Mouse (Mus musculus) intestine, embryonic 16.5 days (tissue): ENCODE data around the gene Pdzd2. TPM values are rescaled to one million over a fixed set of nuclear protein-coding genes. Genes with fewer than 3 reads are reported as not detected.
A peak's percentile ranks its signal among the peaks of the same experiment; 100 is the strongest.

ENCODE experiments used
- ATAC-seq: fragments of 200-750 bp; cut with Nextera tagmentation; 2 replicates; pipeline ENCODE4 v1.8.0; 2017; ENCODE audit warnings: moderate TSS enrichment, moderate library complexity
- H3K27ac ChIP-seq: fragments of 300-500 bp; sonication (generic); 2 replicates; pipeline ENCODE4 v1.5.1; 2014; ENCODE audit warnings: mild to moderate bottlenecking, low read length
- H3K27me3 ChIP-seq: fragments of 300-500 bp; sonication (generic); replicated peaks from 2 replicates; pipeline ENCODE4 v1.6.1; 2014; ENCODE audit warnings: low read length, control low read depth, mixed read lengths; ENCODE audit not compliant: control insufficient read depth, insufficient read depth
- H3K36me3 ChIP-seq: fragments of 300-500 bp; sonication (generic); 2 replicates; pipeline ENCODE4 v1.6.1; 2014; ENCODE audit warnings: low read length, control low read depth; ENCODE audit not compliant: control insufficient read depth, insufficient read depth
- H3K4me1 ChIP-seq: fragments of 300-500 bp; sonication (generic); 2 replicates; pipeline ENCODE4 v1.6.1; 2014; ENCODE audit warnings: low read length, control low read depth, mixed read lengths; ENCODE audit not compliant: control insufficient read depth, insufficient read depth
- H3K4me2 ChIP-seq: fragments of 300-500 bp; sonication (generic); 2 replicates; pipeline ENCODE4 v1.6.1; 2014; ENCODE audit warnings: low read depth, low read length, control low read depth
- H3K4me3 ChIP-seq: fragments of 300-500 bp; sonication (generic); 2 replicates; pipeline ENCODE4 v1.5.1; 2014; ENCODE audit warnings: mild to moderate bottlenecking, low read length
- H3K9ac ChIP-seq: fragments of 300-500 bp; sonication (generic); 2 replicates; pipeline ENCODE4 v1.6.1; 2014; ENCODE audit warnings: low read depth, low read length
- H3K9me3 ChIP-seq: fragments of 300-500 bp; sonication (generic); 2 replicates; pipeline ENCODE4 v1.6.1; 2016; ENCODE audit warnings: low read length, control low read depth; ENCODE audit not compliant: control insufficient read depth
- WGBS: fragments of 180-500 bp; shearing (Covaris S2); extraction: QIAGEN DNeasy Blood & Tissue Kit; methylation state at CpG from one replicate; pipeline ENCODE4 v1.1.7; 2014; 5-methylcytosine and 5-hydroxymethylcytosine counted together
- polyA plus RNA-seq: library from polyadenylated mRNA; unstranded; fragments of >200 nt; fragmentation: Nextera tagmentation; extraction: Ambion mirVana; gene quantifications from 2 replicates; pipeline ENCODE4 v1.2.1, GENCODE M21; 2015

Pdzd2 gene
- polyA plus RNA-seq, 1 experiment from 2014 or later: 9.1 TPM

- Histone ChIP-seq H3K27ac (no peak overlapping the region), H3K27me3 (no peaks in the 10 kb centered on the region), H3K4me3 (no peak overlapping the region), H3K4me2 (no peak overlapping the region), H3K9me3 (no peaks in the 10 kb centered on the region), H3K4me1 (peaks cover 8% of the 10 kb centered on the region), H3K36me3 (peaks cover 10% of the 10 kb centered on the region; the same call in 1 of the 2 replicates), H3K9ac (no peak overlapping the region)
- WGBS: 85% methylated on average over 10 of the region's 10 CpGs
- ATAC-seq: no peak
Observed at GRCm38 (mm10) chr15:12377800-12378199, 361.9 kb downstream of the Pdzd2 start.

- no peak for ATAC-seq
- no peaks in the 10 kb centered on the region for H3K27me3 ChIP-seq
- 54% methylated on average over 13 of the region's 13 CpGs for WGBS
- H3K9me3 ChIP-seq: no peaks in the 10 kb centered on the region
- no peak overlapping the region for H3K4me2 ChIP-seq
- H3K4me1 ChIP-seq: peaks cover 8% of the 10 kb centered on the region
- no peak overlapping the region; the same call in 1 of the 2 replicates for H3K9ac ChIP-seq
- H3K36me3 ChIP-seq: peaks cover 7% of the 10 kb centered on the region; the same call in 1 of the 2 replicates
- no peak overlapping the region for H3K4me3 ChIP-seq
- no peak overlapping the region for H3K27ac ChIP-seq
Observed at GRCm38 (mm10) chr15:12376491-12377069, 363.1 kb downstream of the Pdzd2 start.

- WGBS: 14% methylated on average over 19 of the region's 19 CpGs
- no peaks in the 10 kb centered on the region for H3K9me3 ChIP-seq
- peak overlapping the region; percentile 18 for H3K4me3 ChIP-seq
- H3K27ac ChIP-seq: peak overlapping the region; percentile 45
- no peaks in the 10 kb centered on the region for H3K27me3 ChIP-seq
- H3K4me1 ChIP-seq: peaks cover 8% of the 10 kb centered on the region
- ATAC-seq: peak; percentile 78
- H3K9ac ChIP-seq: peak overlapping the region; percentile 57
- peak overlapping the region; percentile 49 for H3K4me2 ChIP-seq
- peaks cover 6% of the 10 kb centered on the region; the same call in 1 of the 2 replicates for H3K36me3 ChIP-seq
Observed at GRCm38 (mm10) chr15:12375641-12376311, 363.9 kb downstream of the Pdzd2 start.

DNA sequence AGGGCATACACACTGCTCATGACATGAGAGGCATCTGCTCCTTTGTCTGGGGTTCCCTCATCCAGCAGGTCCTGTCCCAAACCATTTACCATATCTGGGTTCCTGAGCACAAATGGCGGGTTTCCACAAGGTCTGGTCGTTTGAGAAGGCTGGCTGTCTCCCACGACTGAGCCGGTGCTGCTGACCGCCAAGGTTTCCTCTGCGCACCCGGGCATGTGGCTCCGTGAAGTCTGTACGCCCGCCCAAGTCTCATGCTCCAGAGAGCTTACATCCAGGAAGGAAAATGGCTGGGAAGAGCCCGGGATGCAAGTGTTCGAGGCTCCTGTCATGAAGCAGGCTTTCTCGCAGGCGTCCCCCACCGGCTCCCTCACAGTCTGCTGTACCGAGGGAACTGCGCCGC lies 364.8 kb downstream of the Pdzd2 start:
- H3K36me3 ChIP-seq: peaks cover 3% of the 10 kb centered on the region; the same call in 1 of the 2 replicates
- H3K27ac ChIP-seq: no peak overlapping the region
- H3K4me3 ChIP-seq: peak overlapping the region; percentile 18; the same call in 1 of the 2 replicates
- peaks cover 8% of the 10 kb centered on the region for H3K4me1 ChIP-seq
- peak overlapping the region; percentile 49 for H3K4me2 ChIP-seq
- H3K27me3 ChIP-seq: no peaks in the 10 kb centered on the region
- peak overlapping the region; percentile 48 for H3K9ac ChIP-seq
- 67% methylated on average over 18 of the region's 18 CpGs for WGBS
- H3K9me3 ChIP-seq: no peaks in the 10 kb centered on the region
- ATAC-seq: no peak

GRCm38 (mm10) chr15:12373918-12374317 lies 365.8 kb downstream of the Pdzd2 start:
- Histone ChIP-seq H3K4me3 (no peak overlapping the region), H3K9me3 (no peaks in the 10 kb centered on the region), H3K9ac (no peak overlapping the region), H3K27me3 (no peaks in the 10 kb centered on the region), H3K27ac (no peak overlapping the region), H3K4me1 (peaks cover 8% of the 10 kb centered on the region), H3K36me3 (peaks cover 3% of the 10 kb centered on the region; the same call in 1 of the 2 replicates), H3K4me2 (no peak overlapping the region)
- WGBS: 83% methylated on average over 6 of the region's 6 CpGs
- ATAC-seq: no peak

DNA sequence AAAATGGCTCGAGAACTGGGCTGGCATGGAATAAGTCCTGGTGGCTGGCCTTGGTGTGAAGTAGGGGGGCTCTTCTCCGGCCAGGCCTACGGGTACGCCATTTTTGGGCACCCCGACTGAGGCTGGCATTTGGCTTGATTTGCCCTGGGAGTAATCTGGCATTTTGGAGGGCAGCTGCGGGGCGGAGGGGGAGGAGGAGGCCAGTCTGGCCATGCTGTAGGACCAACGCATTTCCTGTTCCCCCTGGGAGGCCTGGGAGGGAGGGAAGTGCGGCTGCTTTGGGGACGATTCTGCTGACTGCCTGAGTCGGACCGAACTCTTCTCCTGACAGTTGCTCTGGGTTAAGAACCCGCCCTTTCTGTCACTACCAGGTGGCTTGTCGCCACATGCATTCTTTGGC lies 366.2 kb downstream of the Pdzd2 start:
- H3K9ac ChIP-seq: no peak overlapping the region
- peaks cover 9% of the 10 kb centered on the region for H3K4me1 ChIP-seq
- WGBS: 81% methylated on average over 14 of the region's 14 CpGs
- no peak overlapping the region for H3K4me2 ChIP-seq
- no peak overlapping the region for H3K4me3 ChIP-seq
- H3K36me3 ChIP-seq: peaks cover 3% of the 10 kb centered on the region; the same call in 1 of the 2 replicates
- H3K9me3 ChIP-seq: no peaks in the 10 kb centered on the region
- no peaks in the 10 kb centered on the region for H3K27me3 ChIP-seq
- ATAC-seq: no peak
- no peak overlapping the region for H3K27ac ChIP-seq

GRCm38 (mm10) chr15:12371183-12371582 lies 368.5 kb downstream of the Pdzd2 start:
- Histone ChIP-seq H3K27ac (no peak overlapping the region), H3K9ac (no peak overlapping the region), H3K36me3 (peaks cover 3% of the 10 kb centered on the region; the same call in 1 of the 2 replicates), H3K9me3 (no peaks in the 10 kb centered on the region), H3K4me2 (no peak overlapping the region), H3K27me3 (no peaks in the 10 kb centered on the region), H3K4me1 (peaks cover 16% of the 10 kb centered on the region), H3K4me3 (no peak overlapping the region)
- peak; percentile 27 for ATAC-seq
- WGBS: 3% methylated on average over 8 of the region's 8 CpGs

DNA sequence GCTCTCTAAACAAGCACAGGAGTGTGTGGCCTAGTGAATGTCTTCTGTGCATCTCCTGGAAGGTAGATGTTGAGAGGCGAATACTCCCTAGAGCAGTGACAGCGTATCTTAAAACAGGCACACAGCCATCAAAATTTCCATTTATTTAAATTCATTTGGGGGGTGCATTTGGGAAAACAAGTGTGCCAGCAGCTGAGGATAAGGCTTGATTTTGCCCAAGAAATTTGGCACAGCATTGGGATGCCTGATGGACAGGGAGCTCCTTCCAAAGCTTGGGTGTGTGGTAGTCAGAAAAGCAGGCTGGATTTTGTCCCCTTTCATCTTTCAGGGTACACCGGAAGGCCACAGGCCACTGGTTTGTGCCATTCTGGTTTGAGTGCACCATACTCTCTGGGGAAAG lies 369.6 kb downstream of the Pdzd2 start:
- Histone ChIP-seq H3K9ac (no peak overlapping the region), H3K27ac (no peak overlapping the region), H3K9me3 (no peaks in the 10 kb centered on the region), H3K27me3 (no peaks in the 10 kb centered on the region), H3K4me3 (no peak overlapping the region), H3K36me3 (peaks cover 3% of the 10 kb centered on the region; the same call in 1 of the 2 replicates), H3K4me2 (no peak overlapping the region), H3K4me1 (peaks cover 15% of the 10 kb centered on the region)
- 97% methylated on average over 3 of the region's 3 CpGs for WGBS
- no peak for ATAC-seq

DNA sequence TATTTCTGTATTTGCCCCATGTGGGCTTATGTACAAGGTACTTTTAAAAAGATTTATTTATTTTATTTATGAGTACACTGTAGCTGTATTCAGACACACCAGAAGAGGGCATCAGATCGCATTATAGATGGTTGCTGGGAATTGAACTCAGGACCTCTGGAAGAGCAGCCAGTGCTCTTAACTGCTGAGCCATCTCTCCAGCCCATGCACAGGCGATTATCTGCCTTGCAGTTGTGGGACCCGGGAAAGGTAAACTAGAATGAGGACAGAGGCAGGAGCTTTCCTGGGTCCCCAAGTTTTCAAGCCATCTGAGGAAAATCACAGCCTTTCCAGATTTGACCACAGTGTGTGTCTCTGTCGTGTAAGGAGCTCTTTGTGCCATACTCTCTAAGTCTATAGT lies 370.9 kb downstream of the Pdzd2 start:
- Histone ChIP-seq H3K9ac (no peak overlapping the region), H3K4me2 (no peak overlapping the region), H3K4me3 (no peak overlapping the region), H3K36me3 (no peaks in the 10 kb centered on the region), H3K27me3 (no peaks in the 10 kb centered on the region), H3K27ac (no peak overlapping the region), H3K4me1 (peaks cover 13% of the 10 kb centered on the region), H3K9me3 (no peaks in the 10 kb centered on the region)
- ATAC-seq: no peak
- 83% methylated on average over 4 of the region's 4 CpGs for WGBS
